Mouse (Mus musculus): Measurements from ENCODE around the gene Blvra.

GRCm38 (mm10) chr2:127077611-127078010 lies 7.1 kb downstream of the Blvra start:
- no peak for TF ChIP-seq CTCF (IDR thresholded peaks at IDR 0.05)
- no peak for TF ChIP-seq POLR2A (IDR thresholded peaks at IDR 0.05; ENCODE audit: insufficient read depth, low read depth, low read length)
- TF ChIP-seq EP300 (IDR thresholded peaks at IDR 0.05; ENCODE audit: insufficient read depth, low read depth, low read length) = no peak
